9 mouse cellular contexts compared by ENCODE assay signal in the genomic region with DNA sequence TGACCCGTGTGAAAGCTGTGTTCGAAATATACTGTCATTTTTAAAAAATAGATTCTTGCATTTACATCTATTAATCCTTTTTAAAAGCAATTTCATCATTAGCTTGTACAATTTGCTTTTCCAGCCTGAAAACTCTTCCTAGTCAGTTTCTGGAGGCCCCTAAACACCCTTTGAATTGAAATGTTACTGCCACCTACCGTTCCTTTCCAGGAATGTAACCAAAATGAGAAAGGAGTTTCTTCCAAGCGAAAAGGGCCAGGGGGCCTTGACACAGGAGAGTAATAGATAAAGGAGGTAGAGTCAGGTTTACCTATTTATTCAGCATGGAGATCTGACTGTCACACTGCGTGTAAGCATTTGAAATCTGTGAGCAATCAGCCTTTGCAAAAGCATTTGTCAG.
A peak's percentile ranks its signal among the peaks of the same experiment; 100 is the strongest.
DNase-seq lines count a peak whose midpoint lies in the region; ATAC-seq and TF ChIP-seq lines count a peak whose summit lies in the region.
"Had no signal": no experiment of that assay in that cellular context is flagged by ENCODE, and none has a peak within 500 bp of the region (broad histone marks: within the 10 kb centered on the region; RNA-seq: fewer than 3 reads in every experiment).

No protein-coding gene starts in this region.

- no peaks in the 10 kb centered on the region for H3K4me1 ChIP-seq in heart, adult 2 months (ENCODE audit: control insufficient read depth, insufficient read depth, low read length)
- peaks cover 4% of the 10 kb centered on the region; the same call in 1 of the 2 replicates for H3K4me1 ChIP-seq in heart, embryonic 11.5 days (ENCODE audit: control insufficient read depth, insufficient read depth, low read length)
- peaks cover 2% of the 10 kb centered on the region; the same call in 1 of the 2 replicates for H3K4me1 ChIP-seq in embryonic facial prominence, embryonic 11.5 days (ENCODE audit: control insufficient read depth, insufficient read depth, low read length)
- H3K4me1 ChIP-seq in hindbrain, embryonic 11.5 days (replicated peaks; ENCODE audit: control insufficient read depth, insufficient read depth, low read length), result no peaks in the 10 kb centered on the region; the same call in 1 of the 2 replicates
- no peaks in the 10 kb centered on the region for H3K4me1 ChIP-seq in lung, postnatal 0 days (ENCODE audit: insufficient read depth, low read depth, low read length)
- H3K4me1 ChIP-seq: megakaryocyte, embryonic 14.5 days had no signal

- TF ChIP-seq CTCF in heart, adult 2 months (IDR thresholded peaks at IDR 0.05), result peak; percentile 83
- peak; percentile 74 for TF ChIP-seq CTCF in lung, postnatal 0 days (IDR thresholded peaks at IDR 0.05)

- whole genome bisulfite sequencing in heart, adult 2 months, result 31% methylated on average over 5 of the region's 5 CpGs
- WGBS in heart, embryonic 11.5 days (ENCODE audit: insufficient replicate concordance), result 25% methylated on average over 5 of the region's 5 CpGs
- WGBS in embryonic facial prominence, embryonic 11.5 days, result 25% methylated on average over 5 of the region's 5 CpGs
- WGBS in hindbrain, embryonic 11.5 days, result 12% methylated on average over 5 of the region's 5 CpGs
- WGBS in lung, postnatal 0 days, result 22% methylated on average over 5 of the region's 5 CpGs

- no peaks in the 10 kb centered on the region for H3K27me3 ChIP-seq in heart, adult 2 months (ENCODE audit: control insufficient read depth, insufficient read depth, low read length)
- no peaks in the 10 kb centered on the region for H3K27me3 ChIP-seq in heart, embryonic 11.5 days (ENCODE audit: control insufficient read depth, insufficient read depth, low read length)
- no peaks in the 10 kb centered on the region for H3K27me3 ChIP-seq in embryonic facial prominence, embryonic 11.5 days (ENCODE audit: control insufficient read depth, insufficient read depth, low read length)
- H3K27me3 ChIP-seq in hindbrain, embryonic 11.5 days (ENCODE audit: control insufficient read depth, insufficient read depth, low read length), result no peaks in the 10 kb centered on the region
- H3K27me3 ChIP-seq in lung, postnatal 0 days (replicated peaks; ENCODE audit: insufficient read depth, low read length), result no peaks in the 10 kb centered on the region
- H3K27me3 ChIP-seq: megakaryocyte, embryonic 14.5 days had no signal

- no peak overlapping the region for H3K27ac ChIP-seq in heart, adult 2 months
- H3K27ac ChIP-seq in heart, embryonic 11.5 days (ENCODE audit: low read depth, low read length), result no peak overlapping the region
- H3K27ac ChIP-seq in embryonic facial prominence, embryonic 11.5 days (replicated peaks; ENCODE audit: low read depth, low read length), result no peak overlapping the region
- 0 out of 2 replicates have a peak overlapping the region, but pooled peaks have one; percentile 42 for H3K27ac ChIP-seq in hindbrain, embryonic 11.5 days (ENCODE audit: low read depth, low read length)
- no peak overlapping the region for H3K27ac ChIP-seq in lung, postnatal 0 days (ENCODE audit: low read length)

- H3K36me3 ChIP-seq in heart, adult 2 months (ENCODE audit: control insufficient read depth, insufficient read depth, low read length), result no peaks in the 10 kb centered on the region
- H3K36me3 ChIP-seq in heart, embryonic 11.5 days (ENCODE audit: control insufficient read depth, insufficient read depth, low read length), result no peaks in the 10 kb centered on the region
- no peaks in the 10 kb centered on the region for H3K36me3 ChIP-seq in embryonic facial prominence, embryonic 11.5 days (replicated peaks; ENCODE audit: control insufficient read depth, insufficient read depth, low read depth, low read length)
- H3K36me3 ChIP-seq in hindbrain, embryonic 11.5 days (ENCODE audit: control insufficient read depth, insufficient read depth, low read length), result no peaks in the 10 kb centered on the region
- H3K36me3 ChIP-seq in lung, postnatal 0 days (ENCODE audit: insufficient read depth, low read length), result no peaks in the 10 kb centered on the region

- TF ChIP-seq POLR2A in heart, adult 2 months (IDR thresholded peaks at IDR 0.05; ENCODE audit: insufficient read depth, low read depth, low read length), result no peak

- no peak for DNase-seq in heart, adult 2 months
- DNase-seq in NIH3T3 (ENCODE audit: low read depth), result peak; percentile 87
- DNase-seq in embryonic facial prominence, embryonic 11.5 days (ENCODE audit: low spot score), result peak; percentile 81
- peak; percentile 71 for DNase-seq in hindbrain, embryonic 11.5 days (ENCODE audit: low spot score)
- peak; percentile 59 for DNase-seq in lung, postnatal 0 days (ENCODE audit: low spot score)
- peak; percentile 48 for DNase-seq in telencephalon, adult 2 months (ENCODE audit: low read depth, low spot score)

- intact Hi-C loops in heart, adult 2 months (cut with DNase I), result loop anchor here (1.0 to 10.0 kb wide), 5 partner anchors 213 to 1519 kb away; partner anchors contain the start of gene Chrm2

- H3K9ac ChIP-seq in heart, adult 2 months (ENCODE audit: low read depth, low read length), result no peak overlapping the region
- no peak overlapping the region for H3K9ac ChIP-seq in heart, embryonic 11.5 days (ENCODE audit: low read depth, low read length)
- H3K9ac ChIP-seq in embryonic facial prominence, embryonic 11.5 days (replicated peaks; ENCODE audit: low read length), result no peak overlapping the region
- H3K9ac ChIP-seq in hindbrain, embryonic 11.5 days (ENCODE audit: low read depth, low read length), result no peak overlapping the region
- no peak overlapping the region for H3K9ac ChIP-seq in lung, postnatal 0 days (replicated peaks; ENCODE audit: low read depth)

- TF ChIP-seq EP300 in heart, adult 2 months (IDR thresholded peaks at IDR 0.05; ENCODE audit: insufficient read depth, low read depth, low read length), result no peak
- TF ChIP-seq EP300 in lung, postnatal 0 days (IDR thresholded peaks at IDR 0.05), result no peak

- H3K79me2 ChIP-seq in heart, adult 2 months (replicated peaks; ENCODE audit: control insufficient read depth, insufficient read depth, low read length), result no peaks in the 10 kb centered on the region

- no peaks in the 10 kb centered on the region for H3K9me3 ChIP-seq in heart, embryonic 11.5 days (replicated peaks; ENCODE audit: control insufficient read depth, low read length)
- H3K9me3 ChIP-seq in embryonic facial prominence, embryonic 11.5 days (replicated peaks; ENCODE audit: control insufficient read depth, low read length), result no peaks in the 10 kb centered on the region
- no peaks in the 10 kb centered on the region for H3K9me3 ChIP-seq in hindbrain, embryonic 11.5 days (ENCODE audit: control insufficient read depth, low read length)
- no peaks in the 10 kb centered on the region for H3K9me3 ChIP-seq in lung, postnatal 0 days (ENCODE audit: low read length)
- H3K9me3 ChIP-seq: megakaryocyte, embryonic 14.5 days had no signal

- no peak for ATAC-seq in heart, embryonic 11.5 days (replicated peaks; ENCODE audit: insufficient number of reproducible peaks, low FRiP score, low TSS enrichment)
- no peak for ATAC-seq in embryonic facial prominence, embryonic 11.5 days (replicated peaks; ENCODE audit: insufficient number of reproducible peaks, low FRiP score, low TSS enrichment, low read depth)
- peak; percentile 74 for ATAC-seq in hindbrain, embryonic 11.5 days (ENCODE audit: low FRiP score)
- ATAC-seq in lung, postnatal 0 days, result no peak
- no peak for ATAC-seq in erythroid progenitor cell, adult 5-6 weeks (replicated peaks; ENCODE audit: low FRiP score, poor library complexity, severe bottlenecking)

- H3K4me3 ChIP-seq in heart, adult 2 months, result no peak overlapping the region
- no peak overlapping the region for H3K4me3 ChIP-seq in heart, embryonic 11.5 days (ENCODE audit: low read depth, low read length)
- H3K4me3 ChIP-seq in embryonic facial prominence, embryonic 11.5 days (ENCODE audit: low read depth, low read length), result no peak overlapping the region
- no peak overlapping the region for H3K4me3 ChIP-seq in hindbrain, embryonic 11.5 days (ENCODE audit: low read depth, low read length)
- no peak overlapping the region for H3K4me3 ChIP-seq in lung, postnatal 0 days (ENCODE audit: low read depth, low read length)
- H3K4me3 ChIP-seq: megakaryocyte, embryonic 14.5 days had no signal

- no peak overlapping the region for H3K4me2 ChIP-seq in heart, embryonic 11.5 days
- H3K4me2 ChIP-seq in embryonic facial prominence, embryonic 11.5 days (ENCODE audit: low read depth, low read length), result no peak overlapping the region
- H3K4me2 ChIP-seq in hindbrain, embryonic 11.5 days (replicated peaks; ENCODE audit: low read depth, low read length), result no peak overlapping the region
- H3K4me2 ChIP-seq in lung, postnatal 0 days (replicated peaks; ENCODE audit: low read depth, low read length), result no peak overlapping the region

Comparison
In these comparisons a context has a peak if more than half of its experiments do, and no peak if none do; other contexts are left out.
1. DNase-seq: peak in NIH3T3 (single experiment), embryonic facial prominence, embryonic 11.5 days (single experiment), hindbrain, embryonic 11.5 days (single experiment), lung, postnatal 0 days (single experiment) and telencephalon, adult 2 months (single experiment); none in heart, adult 2 months (0 of 2).